Mouse (Mus musculus) thymus, adult 2 months (tissue): ENCODE measurements around the gene Lmntd2. TPM values are rescaled to one million over a fixed set of nuclear protein-coding genes. Genes with fewer than 3 reads are reported as not detected.

Source experiments
- DNase-seq: peaks from one replicate; pipeline ENCODE4 v3.0.0; 2021
- H3K27ac ChIP-seq: fragments of 200-500 bp; 2 replicates; pipeline ENCODE4 v1.5.1; 2012; ENCODE audit warnings: low read length, control low read depth; ENCODE audit not compliant: control insufficient read depth, insufficient read depth
- H3K27me3 ChIP-seq: fragments of 200-500 bp; 2 replicates; pipeline ENCODE4 v1.6.1; 2012; ENCODE audit warnings: mild to moderate bottlenecking, low read length, moderate library complexity, mixed read lengths; ENCODE audit not compliant: control insufficient read depth, insufficient read depth
- H3K36me3 ChIP-seq: fragments of 200-500 bp; 2 replicates; pipeline ENCODE4 v1.6.1; 2012; ENCODE audit warnings: mild to moderate bottlenecking, low read length, moderate library complexity; ENCODE audit not compliant: control insufficient read depth, insufficient read depth
- H3K4me1 ChIP-seq: fragments of 200-500 bp; replicated peaks from 2 replicates; pipeline ENCODE4 v1.6.1; 2012; ENCODE audit warnings: low read length; ENCODE audit not compliant: control insufficient read depth, insufficient read depth
- H3K4me3 ChIP-seq: fragments of 200-500 bp; 2 replicates; pipeline ENCODE4 v1.5.1; 2012; ENCODE audit warnings: mild to moderate bottlenecking, low read length, control low read depth, moderate library complexity; ENCODE audit not compliant: control insufficient read depth, insufficient read depth
- CTCF ChIP-seq: fragments of 200-500 bp; IDR thresholded peaks from 2 replicates; pipeline ENCODE4 v1.5.1; 2012; ENCODE audit warnings: mild to moderate bottlenecking, control low read depth, low read length, moderate library complexity, borderline replicate concordance; ENCODE audit not compliant: control insufficient read depth, poor library complexity, insufficient read depth; ENCODE audit errors: extremely low read depth
- POLR2A ChIP-seq: fragments of 200-500 bp; IDR thresholded peaks from 2 replicates; pipeline ENCODE4 v1.6.1; 2012; ENCODE audit warnings: mild to moderate bottlenecking, low read length, control low read depth, moderate library complexity; ENCODE audit not compliant: control insufficient read depth, poor library complexity, insufficient read depth; ENCODE audit errors: extremely low read depth
- WGBS: fragments of 180-500 bp; shearing (Covaris S2); methylation state at CpG from one replicate; pipeline ENCODE4 v1.1.7; 2018; 5-methylcytosine and 5-hydroxymethylcytosine counted together
- polyA plus RNA-seq: library from polyadenylated mRNA; depleted of rRNA; stranded (reverse); fragments of >200 nt; gene quantifications from 2 replicates; pipeline ENCODE4 v1.2.3, GENCODE M21; 2012

The Lmntd2 gene
- polyA plus RNA-seq, 1 experiment = 5.5 TPM

- peak overlapping the region; percentile 89 for H3K4me3 ChIP-seq
- no peaks in the 10 kb centered on the region for H3K27me3 ChIP-seq
- WGBS = 36% methylated on average over 12 of the region's 12 CpGs
- H3K4me1 ChIP-seq = peaks cover 12% of the 10 kb centered on the region
- peaks cover 15% of the 10 kb centered on the region for H3K36me3 ChIP-seq
- no peak overlapping the region for H3K27ac ChIP-seq
- DNase-seq = no peak
- TF ChIP-seq CTCF (no peak), POLR2A (no peak)
These were observed 21.0 kb downstream of the Lmntd2 start for GRCm38 (mm10) chr7:141192776-141193347.

GRCm38 (mm10) chr7:141191796-141192685 lies 21.8 kb downstream of the Lmntd2 start:
- Histone ChIP-seq H3K36me3 (peaks cover 15% of the 10 kb centered on the region), H3K27me3 (no peaks in the 10 kb centered on the region), H3K4me1 (peaks cover 12% of the 10 kb centered on the region), H3K4me3 (no peak overlapping the region), H3K27ac (no peak overlapping the region)
- DNase-seq = no peak
- 97% methylated on average over 24 of the region's 24 CpGs for WGBS
- TF ChIP-seq POLR2A = no peak
- TF ChIP-seq CTCF = no peak

- TF ChIP-seq POLR2A (no peak), CTCF (no peak)
- Histone ChIP-seq H3K27ac (no peak overlapping the region), H3K27me3 (no peaks in the 10 kb centered on the region), H3K36me3 (peaks cover 15% of the 10 kb centered on the region), H3K4me1 (peaks cover 12% of the 10 kb centered on the region), H3K4me3 (no peak overlapping the region)
- 97% methylated on average over 14 of the region's 14 CpGs for WGBS
- no peak for DNase-seq
These were observed 22.8 kb downstream of the Lmntd2 start for GRCm38 (mm10) chr7:141191036-141191435.

GRCm38 (mm10) chr7:141190220-141190619 lies 23.7 kb downstream of the Lmntd2 start:
- 91% methylated on average over 3 of the region's 3 CpGs for WGBS
- Histone ChIP-seq H3K4me3 (no peak overlapping the region), H3K4me1 (peaks cover 12% of the 10 kb centered on the region)

GRCm38 (mm10) chr7:141188733-141189132 lies 25.1 kb downstream of the Lmntd2 start:
- peaks cover 9% of the 10 kb centered on the region for H3K4me1 ChIP-seq
- no peaks in the 10 kb centered on the region for H3K27me3 ChIP-seq
- no peak for TF ChIP-seq POLR2A
- TF ChIP-seq CTCF = no peak
- H3K27ac ChIP-seq = no peak overlapping the region
- H3K4me3 ChIP-seq = no peak overlapping the region
- H3K36me3 ChIP-seq = peaks cover 15% of the 10 kb centered on the region
- WGBS = 97% methylated on average over 3 of the region's 3 CpGs
- DNase-seq = no peak

More at GRCm38 (mm10) chr7:141190220-141190619, 23.7 kb downstream of the Lmntd2 start:
- no peak overlapping the region for H3K27ac ChIP-seq
- H3K27me3 ChIP-seq = no peaks in the 10 kb centered on the region
- peaks cover 15% of the 10 kb centered on the region for H3K36me3 ChIP-seq
- DNase-seq = no peak
- TF ChIP-seq POLR2A (no peak), CTCF (no peak)

GRCm38 (mm10) chr7:141188194-141188593 lies 25.7 kb downstream of the Lmntd2 start:
- peaks cover 15% of the 10 kb centered on the region for H3K36me3 ChIP-seq

More at GRCm38 (mm10) chr7:141188194-141188593, 25.7 kb downstream of the Lmntd2 start:
- Histone ChIP-seq H3K4me3 (no peak overlapping the region), H3K4me1 (peaks cover 7% of the 10 kb centered on the region), H3K27me3 (no peaks in the 10 kb centered on the region), H3K27ac (no peak overlapping the region)
- no peak for DNase-seq
- WGBS = 95% methylated on average over 3 of the region's 3 CpGs
- TF ChIP-seq POLR2A (no peak), CTCF (no peak)
